Mouse (Mus musculus) thymus, postnatal 14 days (tissue): ENCODE data around the gene Srrt.

Source experiments
- DNase-seq: peaks from one replicate; pipeline ENCODE4 v3.0.0; 2021

The Srrt gene

DNA sequence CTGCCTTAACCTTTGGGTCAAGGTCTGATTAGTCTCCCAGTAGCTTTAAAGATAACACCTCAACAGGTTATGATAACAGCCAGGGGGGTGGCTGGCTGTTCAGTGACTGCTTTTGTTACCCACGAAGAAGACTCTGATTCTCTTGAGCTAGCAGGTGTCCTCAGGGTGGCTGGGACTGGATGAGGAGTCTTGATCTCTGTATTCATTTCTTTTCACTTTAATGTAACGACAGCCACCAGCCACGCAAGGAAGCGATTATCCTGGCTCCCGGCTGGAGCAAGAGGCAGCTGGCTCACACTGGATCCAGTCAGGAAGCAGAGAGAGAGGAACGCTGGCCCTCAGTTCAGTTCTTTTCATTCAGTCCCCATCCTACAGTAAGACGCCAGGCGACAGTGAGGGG is 29.7 kb upstream of the Srrt start:
- DNase-seq: no peak

DNA sequence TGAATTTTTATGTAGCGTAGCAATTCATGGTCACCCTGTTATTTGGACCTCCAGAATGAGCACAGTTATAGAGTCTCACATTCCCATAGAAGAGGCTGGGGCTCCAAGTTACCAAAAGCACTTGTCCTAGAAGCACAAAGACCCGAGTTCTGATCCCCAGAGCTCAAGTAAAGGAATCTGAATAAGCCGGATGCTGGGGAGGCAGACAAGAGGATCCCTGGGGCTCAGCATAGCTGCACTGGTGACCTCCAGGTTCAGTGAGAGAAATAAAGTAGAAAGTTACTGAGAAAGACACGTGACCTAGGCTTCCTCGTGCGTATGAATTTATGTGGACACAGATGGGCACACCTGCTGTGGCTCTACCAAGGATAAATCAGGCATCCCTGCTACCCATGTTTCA is 27.6 kb upstream of the Srrt start:
- DNase-seq: no peak

DNA sequence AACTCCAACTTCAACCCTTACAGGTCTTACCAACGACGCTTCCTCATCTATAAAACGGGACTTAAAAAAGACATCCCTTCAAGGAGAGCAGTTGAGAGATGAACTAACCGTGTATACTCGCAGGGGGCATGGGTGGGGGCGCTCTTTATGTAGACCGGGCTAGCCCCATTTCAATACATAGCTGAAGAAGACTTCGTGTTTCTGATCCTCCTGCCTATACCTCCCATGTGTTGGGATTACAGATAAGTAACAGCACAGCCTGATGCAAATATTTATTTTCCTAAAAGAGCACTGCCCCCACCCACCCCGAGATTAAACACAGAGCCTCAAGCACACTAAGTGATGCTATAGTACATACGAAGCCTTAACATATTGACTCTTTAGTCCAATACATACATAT is 26.8 kb upstream of the Srrt start:
- DNase-seq: no peak

DNA sequence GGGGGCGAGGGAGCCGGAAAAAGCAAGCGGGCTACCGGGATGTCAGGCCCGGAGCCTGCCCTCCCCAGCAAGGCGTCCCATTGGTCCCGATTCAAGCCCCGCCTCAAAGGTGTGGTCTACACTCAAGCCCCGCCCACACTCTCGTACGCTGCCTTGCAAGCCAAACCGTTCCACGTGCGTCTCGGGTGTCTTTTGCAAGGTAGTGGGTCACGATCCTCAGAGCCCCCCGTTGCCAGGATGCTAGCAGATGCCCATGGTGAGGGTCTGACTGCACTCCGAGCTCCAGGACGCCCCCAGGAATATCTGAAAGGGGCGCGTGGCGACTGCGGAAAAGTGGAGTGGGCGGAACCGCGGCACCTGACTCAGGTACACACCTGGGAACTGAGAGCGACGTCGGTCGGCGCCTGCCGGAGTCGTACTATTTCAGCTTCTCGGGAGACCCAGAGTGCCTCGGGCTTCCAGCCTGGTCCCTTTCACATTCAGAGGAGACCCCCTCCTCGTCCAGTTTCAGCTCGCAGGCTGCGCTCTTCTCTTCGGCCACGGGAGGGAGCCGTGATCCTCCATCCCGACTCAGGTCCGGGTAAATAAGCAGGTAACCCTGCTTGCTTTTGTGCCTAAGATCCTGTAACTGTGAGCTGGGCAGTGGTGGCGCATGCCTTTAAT is 26.2 kb upstream of the Srrt start, which contains the start of gene Slc12a9:
Gene Slc12a9 (minus strand): TSS at position 86 of the 663 bp plus-strand sequence.
- peak; percentile 97 for DNase-seq

DNA sequence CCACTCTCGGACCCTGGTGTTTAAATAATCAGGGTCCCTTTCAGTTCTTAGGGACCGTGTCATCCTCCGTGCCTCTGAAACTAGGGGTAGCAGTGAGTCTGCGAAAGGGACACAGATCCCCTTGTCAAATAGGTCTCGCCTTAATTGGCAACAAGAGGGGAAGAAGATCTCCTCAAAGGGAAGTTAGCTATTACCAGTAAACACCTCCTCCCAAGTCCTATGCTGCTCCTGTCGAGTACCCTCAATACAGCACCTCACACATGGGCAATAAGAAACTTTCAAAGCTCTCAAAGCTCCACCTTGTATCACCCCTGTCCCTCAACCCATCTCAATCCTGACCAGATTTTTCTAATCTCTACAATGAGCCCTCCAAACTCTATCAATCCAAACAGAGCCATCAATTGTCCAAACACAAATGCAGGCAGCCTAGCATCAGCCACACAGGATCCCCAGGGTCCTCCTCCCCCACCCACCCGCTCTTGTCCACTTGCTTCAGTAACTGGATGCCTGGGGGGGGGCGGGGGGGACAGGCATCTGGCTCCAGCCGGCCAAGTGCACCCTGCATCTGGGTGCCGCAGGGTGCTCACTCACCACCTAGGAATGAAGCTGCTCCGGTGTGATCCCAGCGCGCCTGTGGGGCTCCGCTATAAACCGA is 25.5 kb upstream of the Srrt start:
- DNase-seq: no peak

DNA sequence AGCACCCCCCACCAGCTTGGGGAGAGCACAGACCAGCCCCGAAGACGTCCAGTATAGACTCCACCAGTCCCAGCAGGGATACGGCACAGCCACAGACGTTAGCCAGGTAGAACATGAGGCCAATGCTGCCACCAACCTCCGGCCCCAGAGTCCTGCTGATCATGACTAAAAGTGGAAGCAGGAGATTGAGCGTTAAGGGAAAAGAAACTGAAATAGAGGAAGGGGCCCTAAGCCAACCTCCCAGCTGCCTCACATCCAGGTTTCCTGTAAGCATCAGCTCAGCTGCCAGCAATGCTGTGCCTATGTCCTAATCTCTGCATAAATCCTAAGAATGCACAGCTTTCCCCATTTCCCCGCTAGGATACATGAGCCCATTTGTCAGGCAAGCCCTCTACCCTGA is 23.4 kb upstream of the Srrt start:
- DNase-seq: no peak

DNA sequence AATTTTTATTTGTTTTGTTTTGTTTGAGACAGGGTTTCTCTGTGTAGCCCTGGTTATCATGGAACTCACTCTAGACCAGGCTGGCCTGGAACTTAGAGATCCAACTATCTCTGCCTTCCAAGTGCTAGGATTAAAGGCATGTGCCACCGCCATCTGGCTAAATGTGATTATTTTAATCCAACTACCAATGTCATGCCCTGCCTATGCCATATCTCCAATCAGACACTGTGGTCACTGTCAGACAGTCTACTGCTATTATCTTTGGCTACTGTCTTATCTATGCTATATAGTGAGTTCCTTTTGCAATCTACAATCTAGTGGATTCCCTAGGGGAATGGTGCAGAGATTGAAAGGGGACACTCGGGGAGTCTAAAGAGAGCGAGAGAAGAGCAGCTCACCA is 13.5 kb upstream of the Srrt start:
- no peak for DNase-seq

DNA sequence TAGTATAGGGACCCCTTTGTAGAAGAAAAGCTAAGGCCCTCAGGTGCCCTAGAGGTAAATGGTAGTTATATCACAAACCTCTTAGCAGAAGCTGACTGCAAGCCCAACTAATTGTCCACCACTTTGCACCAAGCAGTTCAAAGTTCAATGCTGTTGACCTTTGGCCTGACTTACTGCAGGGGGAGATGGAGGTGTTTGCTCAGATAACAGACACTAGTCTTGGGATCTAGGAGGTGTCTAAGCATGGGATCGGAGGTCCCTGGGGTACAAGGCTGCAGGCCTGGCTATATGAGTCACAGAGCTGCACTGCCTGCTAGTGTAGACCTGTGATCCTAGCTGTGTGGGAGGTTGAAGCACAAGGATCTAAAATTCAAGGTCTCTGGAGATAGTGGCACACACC is 11.1 kb upstream of the Srrt start:
- DNase-seq: no peak

DNA sequence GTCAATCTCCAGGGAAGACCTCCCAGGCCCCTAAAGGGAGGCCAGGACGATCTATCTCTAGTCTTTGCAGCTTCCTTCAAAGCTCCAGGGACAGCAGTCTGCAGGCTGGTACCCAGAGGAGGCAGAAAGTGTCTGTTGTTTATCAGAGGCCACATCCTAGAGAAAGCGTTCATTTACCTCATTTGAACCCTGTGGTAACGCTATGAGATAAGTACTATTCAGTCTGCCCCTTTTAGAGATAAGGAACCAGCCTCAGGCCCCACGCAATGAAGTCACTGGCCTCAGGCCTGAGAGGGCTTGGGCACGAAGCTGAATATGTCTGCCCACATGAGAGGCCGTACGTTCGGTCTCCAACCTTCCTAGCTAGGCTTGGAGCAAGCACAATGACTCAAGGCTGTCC is 9.9 kb upstream of the Srrt start:
- DNase-seq: no peak

DNA sequence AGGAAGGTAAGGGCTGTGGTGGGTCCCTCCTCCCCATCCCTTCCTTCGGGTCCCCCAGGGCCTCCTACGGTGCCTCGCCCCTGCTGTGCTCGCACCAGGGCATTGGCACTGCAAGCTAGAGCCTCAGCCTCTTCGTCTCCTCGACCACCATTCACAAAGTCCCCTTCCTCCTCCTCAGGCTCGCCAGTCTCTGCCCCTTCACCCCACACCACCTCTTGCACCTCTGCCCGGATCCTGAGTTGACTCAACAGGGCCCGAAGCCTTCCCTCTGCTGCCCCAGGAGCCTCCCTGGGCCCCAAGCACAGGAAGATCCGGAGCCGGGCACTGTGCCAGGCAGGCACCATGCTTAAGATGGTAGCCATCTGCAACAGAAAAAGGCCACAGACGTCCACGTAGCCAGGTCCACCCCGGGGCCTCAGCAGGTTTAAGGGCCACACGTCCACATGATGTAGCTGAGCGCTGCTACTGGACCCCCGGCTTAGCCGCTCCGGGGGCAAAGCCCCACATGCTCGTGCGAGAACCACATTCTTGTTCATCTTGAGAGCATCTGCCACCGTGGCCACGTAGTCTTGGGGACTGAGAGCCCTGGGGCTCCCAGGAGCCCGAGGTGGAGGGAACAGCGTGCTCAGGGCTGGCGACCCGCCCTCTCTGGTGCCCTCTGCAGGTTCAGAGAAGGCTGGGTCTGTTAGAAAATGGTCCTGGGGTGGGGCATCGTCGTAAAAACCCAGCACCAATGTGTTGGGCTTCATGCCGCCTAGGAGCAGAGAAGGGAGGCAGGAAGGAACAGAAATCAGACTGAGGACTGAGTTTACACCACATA is 7.8 kb upstream of the Srrt start:
- DNase-seq: peak; percentile 63

DNA sequence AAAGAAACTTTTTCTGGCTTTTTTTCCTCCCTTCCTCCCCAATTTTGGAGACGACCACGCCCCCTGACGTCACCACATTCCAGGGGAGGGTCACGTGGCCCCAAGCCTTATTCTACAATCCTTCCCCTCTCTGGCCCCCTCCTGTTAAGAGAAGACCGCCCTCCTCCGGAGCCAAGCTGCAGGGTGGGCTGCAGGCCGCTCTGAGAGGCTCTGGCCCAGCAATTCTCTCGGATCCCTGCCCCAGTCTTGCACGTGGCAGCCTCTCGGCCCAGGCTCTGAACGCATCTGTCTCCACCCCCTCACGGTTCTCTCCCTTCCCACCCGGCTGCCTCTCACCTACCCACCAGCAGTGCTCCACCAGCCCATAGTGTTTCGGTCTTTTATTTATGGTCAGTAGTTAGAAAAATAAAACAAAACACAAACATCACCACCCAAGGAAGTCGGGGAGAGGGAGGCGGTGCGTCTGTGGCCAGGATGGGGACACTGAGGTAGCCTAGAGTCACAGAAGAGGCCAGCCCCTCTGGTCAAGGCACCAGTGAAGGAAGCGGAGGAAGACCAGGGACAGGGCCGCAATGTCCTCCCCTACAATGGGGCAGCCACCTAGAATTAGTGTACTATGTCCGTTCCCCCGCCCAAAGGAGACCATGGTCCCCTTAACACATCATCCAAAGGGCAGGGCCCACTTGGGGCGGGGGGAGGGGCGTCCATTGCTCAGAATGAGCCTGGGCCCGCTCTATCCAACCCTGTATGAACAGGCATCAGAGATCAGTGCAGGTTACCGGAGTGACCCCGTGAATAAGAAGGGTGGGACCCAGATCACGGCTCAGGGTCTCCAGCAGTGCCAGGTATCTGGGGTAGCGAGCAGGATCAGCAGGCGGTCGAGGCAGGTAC is 7.0 kb upstream of the Srrt start, which contains the start of gene Trip6:
Gene Trip6 (minus strand): TSS at position 212 of the 891 bp plus-strand sequence.
- no peak for DNase-seq

DNA sequence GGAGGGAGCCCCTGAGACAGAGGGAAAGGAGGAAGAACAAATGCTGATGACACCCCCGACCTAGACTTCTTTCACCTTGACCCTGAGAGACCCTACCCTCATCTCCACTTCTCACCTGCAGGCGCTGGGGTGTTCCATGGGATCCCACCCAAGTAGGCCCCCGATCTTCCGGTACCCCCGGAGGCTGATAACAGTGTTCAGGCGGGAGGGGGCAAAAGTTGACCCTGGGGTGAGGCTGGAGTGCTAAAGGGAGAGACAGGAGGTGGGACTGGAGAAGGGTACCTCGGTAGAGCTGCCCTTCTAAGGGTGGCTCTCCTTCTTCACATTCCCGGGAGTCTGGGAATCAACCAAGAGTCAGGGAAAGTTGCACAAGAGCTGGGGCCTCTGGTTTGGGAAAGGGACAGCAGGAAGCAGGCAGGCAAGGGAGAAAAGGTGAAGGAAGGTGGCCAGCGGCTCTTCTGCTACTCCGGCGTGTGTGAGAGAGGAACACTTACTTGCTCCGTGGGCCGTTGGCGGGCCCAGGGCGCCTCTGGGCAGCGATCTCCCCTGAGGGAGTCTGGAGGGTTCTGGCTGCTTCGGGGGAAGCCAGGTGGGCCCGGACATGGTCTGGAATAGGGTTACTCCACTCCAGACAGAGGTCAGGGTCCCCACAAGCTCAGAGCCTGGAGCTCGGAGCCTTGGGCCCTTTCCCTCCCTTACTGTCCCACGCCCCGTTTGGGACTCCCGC is 6.2 kb upstream of the Srrt start:
- no peak for DNase-seq

DNA sequence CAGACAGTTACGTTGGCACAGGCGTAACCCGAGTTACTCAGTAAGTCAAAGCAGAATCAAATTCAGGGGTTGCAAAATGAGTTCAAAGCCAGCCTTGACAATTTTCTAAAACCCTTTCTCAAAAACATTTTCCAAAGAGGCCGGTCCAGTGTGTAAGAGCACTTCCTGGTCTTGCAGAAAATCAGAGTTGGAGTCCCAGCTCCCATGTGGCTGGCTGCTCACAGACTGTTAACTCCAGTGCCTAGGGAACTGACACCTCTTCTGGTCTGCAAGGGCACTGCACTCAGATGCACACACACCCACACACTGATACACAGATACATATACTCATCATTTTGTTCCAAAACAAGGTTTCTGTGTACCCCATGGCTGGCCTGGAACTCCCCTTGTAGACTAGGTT is 882 bp upstream of the Srrt start:
- DNase-seq: no peak

DNA sequence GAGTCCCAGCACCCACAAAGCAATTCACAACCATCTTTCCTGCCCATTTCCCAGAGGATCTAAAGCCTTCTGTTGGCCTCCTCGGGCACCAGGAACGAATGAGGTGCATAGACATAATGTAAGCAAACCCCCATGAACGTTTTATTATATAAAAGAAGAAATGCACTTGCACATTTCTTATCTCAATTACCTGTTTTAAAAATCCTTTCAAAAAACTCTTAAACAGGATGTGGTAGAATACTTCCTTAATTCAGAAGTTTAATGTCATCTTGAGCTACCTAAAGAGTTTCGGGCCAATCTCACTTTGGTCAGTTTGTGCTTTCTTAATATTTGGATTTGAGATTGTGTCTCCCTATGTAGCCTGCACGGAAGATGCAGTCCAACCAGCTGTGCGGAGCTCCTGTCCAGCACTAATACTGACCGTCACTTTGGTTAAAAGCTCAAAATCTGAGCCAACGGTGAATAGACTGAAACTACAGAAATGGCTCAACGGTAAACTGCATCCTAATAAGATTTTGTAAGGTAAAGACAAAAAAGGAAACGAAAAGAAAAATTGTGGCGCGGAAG is 952 bp downstream of the Srrt start:
- DNase-seq: no peak

DNA sequence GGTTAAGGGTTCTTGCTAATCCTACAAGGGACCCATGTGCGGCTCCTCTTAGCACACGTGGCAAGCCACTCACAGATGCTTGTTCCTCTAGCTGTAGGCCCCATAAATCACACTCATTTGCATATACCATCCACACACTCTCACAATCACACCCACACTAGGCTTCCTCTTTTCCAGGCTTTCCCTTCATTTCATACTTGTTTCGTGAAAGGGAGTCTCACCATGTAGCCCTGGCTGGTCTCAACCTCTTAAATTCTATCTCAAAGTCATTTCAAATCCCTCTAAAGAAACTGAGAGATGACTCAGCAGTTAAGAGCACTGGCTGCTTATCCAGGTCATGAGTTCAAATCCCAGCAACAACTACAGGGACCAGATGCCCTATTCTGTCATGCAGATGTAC is 1.7 kb downstream of the Srrt start:
- no peak for DNase-seq

DNA sequence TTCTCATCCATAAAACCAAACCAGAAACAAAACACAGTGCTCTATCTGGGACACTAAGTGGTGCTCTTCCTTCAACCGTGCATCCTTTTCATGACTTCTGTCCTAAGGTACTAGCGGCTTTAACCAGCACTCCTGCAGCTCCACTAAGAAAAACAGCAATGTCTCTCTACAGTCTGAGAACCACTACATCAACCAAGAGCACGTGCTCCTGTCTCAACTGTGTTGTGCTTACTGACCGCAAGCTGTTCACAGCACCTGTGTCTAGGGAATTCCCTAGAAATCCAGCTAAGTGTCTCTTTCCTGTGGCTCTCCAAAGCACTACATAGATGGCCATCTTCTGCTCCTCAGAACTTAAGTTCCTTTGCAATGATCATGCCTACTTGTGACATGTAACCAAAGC is 2.7 kb downstream of the Srrt start:
- no peak for DNase-seq

DNA sequence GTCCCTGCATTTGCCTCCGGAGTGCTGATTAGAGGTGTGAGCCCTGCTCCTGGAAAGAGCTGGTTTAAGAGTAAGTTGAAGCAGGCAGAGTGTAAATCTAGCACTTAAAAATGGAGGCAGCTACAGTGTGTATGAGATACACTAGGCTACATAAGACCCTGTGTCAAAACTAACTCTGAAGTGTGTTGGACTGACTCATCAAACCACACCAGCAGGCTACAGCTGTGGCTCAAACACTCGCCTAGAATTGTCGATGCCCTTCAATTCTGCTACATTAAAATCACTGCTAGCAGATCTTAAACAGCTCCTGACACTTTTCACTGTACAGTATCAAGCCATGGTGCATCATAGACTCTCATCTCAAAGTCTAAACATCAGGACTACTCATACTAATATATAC is 3.3 kb downstream of the Srrt start:
- no peak for DNase-seq

DNA sequence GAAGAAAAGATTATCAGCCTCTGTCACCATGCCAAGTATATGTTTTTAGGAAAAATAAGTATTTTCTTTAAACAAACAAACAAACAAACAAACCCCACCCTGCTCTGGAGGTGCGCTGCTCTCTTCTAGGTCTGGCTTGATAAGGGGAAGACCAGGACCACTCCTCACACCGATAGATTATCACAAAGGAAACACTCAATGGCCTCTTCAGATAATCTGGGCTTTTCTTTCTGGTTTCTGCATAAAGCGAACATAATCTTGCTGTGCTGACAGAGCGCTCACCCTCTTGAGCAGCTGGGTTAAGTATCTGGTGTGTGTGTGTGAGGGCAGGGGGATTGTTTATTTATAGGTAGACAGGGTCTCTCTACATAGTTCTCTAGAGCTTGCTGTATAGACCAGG is 3.9 kb downstream of the Srrt start:
- DNase-seq: no peak

DNA sequence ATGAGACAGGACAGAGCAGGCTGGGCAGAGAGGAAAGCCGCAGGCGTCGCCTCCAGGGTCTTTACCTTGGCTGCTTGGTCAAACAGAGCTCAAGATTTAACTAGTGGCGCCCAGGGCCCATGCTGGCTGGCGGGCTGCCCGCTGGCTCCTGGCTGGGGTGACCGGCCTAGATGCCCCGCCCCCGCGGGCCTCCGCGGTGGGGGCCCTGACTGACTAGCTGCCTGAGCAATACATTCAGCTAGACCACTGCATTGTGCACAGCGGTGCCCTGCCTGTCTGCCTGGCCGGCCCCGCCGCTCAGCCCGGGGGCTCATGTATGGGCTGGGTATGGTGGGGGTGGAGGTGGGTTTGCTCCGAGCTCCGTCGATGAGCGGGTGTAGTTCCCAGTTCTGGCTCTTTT is 6.2 kb downstream of the Srrt start:
- DNase-seq: no peak

DNA sequence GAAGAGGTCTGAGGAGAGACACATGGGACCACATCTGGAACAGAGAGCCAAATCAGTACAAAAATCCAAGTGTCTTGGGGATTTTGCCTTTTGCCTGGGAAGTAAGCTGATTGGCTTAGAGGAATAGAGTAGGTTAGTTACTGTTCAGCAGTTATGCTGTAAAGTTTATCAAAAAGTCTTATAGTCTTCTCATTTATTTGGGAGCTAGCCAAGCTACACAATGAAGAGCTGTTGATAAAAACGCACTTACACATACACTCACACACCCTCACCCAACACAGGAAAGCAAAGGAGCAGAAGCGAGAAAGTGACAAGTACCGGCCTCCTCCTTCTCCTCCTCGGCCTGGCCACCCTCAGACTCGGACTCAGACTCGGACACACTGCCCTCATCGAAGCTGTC is 8.2 kb downstream of the Srrt start:
- DNase-seq: no peak

DNA sequence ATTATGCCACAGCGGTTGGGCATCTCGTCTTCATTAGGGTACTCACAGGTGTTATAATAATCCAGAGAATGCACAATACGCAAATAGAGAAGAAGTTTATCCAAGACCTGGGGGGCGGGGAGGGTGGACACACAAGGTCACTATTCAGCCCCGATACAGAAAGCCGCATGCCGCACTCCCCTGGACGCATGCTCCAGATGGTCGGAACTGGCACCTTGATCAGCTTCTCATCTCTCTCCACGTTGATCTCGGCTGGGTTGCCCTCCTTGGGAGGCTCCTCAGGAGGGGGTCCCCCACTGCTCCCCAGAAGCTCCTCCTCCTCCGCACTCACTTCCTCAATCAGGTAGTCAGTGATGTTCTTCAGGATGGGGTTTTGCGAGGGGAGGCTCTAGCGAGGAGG is 10.3 kb downstream of the Srrt start:
- no peak for DNase-seq

DNA sequence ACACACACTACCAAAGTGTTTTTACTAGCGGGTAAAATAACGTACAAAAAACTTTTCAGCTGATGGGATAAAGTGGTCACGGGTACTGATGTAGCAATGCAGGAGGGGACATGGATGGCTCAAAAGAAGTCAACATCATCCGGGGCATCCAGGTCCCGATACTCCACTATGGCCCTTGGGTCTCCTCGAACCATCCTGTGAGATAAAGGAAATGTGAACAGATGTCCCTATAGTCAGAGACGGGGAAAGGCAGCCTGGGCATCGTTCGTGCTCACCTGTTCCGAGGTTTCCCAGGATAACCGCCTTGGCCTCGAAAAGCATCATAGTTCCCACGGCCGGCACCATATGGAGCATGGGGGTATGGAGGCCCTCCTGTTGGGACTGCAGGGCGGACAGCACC is 11.8 kb downstream of the Srrt start:
- no peak for DNase-seq
